Mouse (Mus musculus) retina, postnatal 1 day (tissue): Measurements from ENCODE around the gene Pdlim5.

Source experiments
- DNase-seq: peaks from one replicate; pipeline ENCODE4 v3.0.0-alpha.2; 2012

Gene Pdlim5

DNA sequence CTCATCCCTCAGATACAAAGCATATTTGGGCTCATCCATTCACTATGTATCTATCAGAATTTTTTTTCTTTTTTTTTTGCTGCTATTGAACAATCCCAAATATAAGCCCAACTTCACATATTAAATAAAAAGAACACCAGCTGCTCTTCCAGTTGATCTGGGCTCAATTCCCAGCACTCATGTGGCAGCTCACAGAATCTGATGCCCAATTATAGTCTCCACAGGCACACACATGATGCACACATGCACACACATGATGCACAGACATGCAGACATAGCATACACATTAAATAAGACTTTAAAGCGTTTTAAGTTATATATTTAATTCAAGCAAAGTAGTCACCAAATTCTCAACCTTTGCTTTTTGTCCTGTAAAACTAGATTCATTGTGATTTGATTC is 62.0 kb downstream of the Pdlim5 start:
- no peak for DNase-seq

GRCm38 (mm10) chr3:142332716-142333115 is 62.8 kb downstream of the Pdlim5 start:
- DNase-seq = no peak

GRCm38 (mm10) chr3:142331872-142332554 is 63.5 kb downstream of the Pdlim5 start:
- no peak for DNase-seq

DNA sequence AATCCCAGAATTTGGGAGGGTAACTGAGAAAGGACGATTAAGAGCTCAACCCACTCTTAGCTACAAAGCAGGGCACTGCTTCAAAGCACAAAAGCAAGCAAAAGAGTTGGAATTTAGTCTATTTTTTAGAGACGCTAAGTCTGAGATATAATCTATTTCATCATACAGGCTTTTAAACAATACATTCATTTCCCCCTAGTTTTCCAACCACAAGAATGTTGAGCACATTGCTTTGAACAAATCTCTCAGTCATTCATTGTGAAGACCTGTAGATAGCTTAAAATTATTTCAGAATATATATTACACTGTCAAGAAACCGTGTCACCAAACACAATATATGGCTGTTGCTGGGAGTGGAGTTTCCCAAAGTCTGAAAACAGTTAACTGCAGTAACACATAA is 65.1 kb downstream of the Pdlim5 start:
- no peak for DNase-seq

- DNase-seq = no peak
Observed at GRCm38 (mm10) chr3:142323592-142323991, 71.9 kb downstream of the Pdlim5 start.

GRCm38 (mm10) chr3:142321930-142322329 is 73.6 kb downstream of the Pdlim5 start:
- no peak for DNase-seq

GRCm38 (mm10) chr3:142318147-142318546 is 77.3 kb downstream of the Pdlim5 start:
- peak; percentile 97 for DNase-seq

DNA sequence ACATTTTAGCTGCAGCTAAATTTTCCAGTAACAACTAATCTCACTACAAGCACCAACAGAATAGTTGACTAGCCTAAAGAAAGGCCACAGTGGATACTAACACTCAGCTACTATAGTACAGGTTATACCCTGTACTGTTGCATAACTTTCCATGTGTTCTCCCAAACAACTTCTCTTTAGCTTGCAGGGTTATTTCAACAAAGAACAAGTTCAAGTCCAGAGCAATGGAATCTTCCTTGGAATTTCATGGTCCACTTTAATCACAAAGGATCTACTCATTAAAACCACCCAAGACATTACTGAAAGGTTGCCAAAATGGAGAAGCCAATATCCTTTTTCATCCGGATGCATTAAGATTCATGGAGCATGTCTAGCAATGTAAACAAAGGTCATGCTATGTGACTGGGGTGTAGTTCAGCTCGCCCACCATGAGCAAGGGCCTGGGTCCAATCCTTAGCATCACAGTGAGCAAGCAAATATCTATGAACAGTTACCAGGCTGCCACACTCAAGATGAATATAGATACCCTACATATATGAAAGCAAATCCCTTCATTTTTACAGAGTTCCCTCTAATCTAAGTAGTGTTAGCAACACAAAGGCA is 79.3 kb downstream of the Pdlim5 start:
- DNase-seq = no peak

DNA sequence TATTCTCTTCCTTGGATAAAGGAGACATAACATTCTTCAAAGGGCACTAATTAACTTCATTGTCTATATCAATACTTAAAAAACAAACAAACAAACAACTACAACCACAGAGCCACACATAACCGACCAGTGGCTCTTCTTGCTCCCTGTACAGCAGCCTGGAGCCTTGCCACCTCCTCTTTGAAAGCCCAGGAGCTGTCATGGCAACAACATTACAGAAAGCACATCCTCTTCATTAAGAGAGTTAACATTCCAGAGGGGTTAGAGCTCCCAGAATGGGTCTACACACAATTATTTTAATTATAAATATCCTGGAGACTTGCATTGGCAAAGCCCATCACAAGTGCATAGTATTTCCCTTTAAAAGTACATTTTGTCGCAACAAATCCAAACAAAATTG is 84.4 kb downstream of the Pdlim5 start:
- DNase-seq = peak; percentile 88

GRCm38 (mm10) chr3:142310446-142310845 is 85.0 kb downstream of the Pdlim5 start:
- DNase-seq = peak; percentile 71

DNA sequence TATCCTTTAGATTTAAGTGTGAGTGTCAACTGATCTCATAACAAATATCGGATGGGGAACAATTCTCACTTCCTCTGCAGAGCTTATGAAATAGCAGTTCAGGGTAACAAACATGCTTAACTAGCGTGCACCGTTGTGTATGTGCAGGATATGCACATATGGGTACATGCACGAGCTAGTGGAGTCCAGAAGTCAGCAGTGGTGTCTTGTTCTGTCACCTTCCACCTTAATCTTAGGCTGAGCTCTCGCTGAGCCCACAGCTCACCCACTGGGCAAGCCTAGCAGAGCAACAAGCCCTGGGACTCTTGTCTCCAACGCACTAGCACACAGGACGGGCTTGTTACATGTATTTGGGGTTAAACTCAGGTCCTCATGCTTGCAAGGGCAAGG is 100.2 kb downstream of the Pdlim5 start:
- DNase-seq = no peak

- peak; percentile 82 for DNase-seq
Observed at GRCm38 (mm10) chr3:142294616-142295286, 100.7 kb downstream of the Pdlim5 start.

- no peak for DNase-seq
Observed at GRCm38 (mm10) chr3:142293561-142293960, 101.9 kb downstream of the Pdlim5 start.

DNA sequence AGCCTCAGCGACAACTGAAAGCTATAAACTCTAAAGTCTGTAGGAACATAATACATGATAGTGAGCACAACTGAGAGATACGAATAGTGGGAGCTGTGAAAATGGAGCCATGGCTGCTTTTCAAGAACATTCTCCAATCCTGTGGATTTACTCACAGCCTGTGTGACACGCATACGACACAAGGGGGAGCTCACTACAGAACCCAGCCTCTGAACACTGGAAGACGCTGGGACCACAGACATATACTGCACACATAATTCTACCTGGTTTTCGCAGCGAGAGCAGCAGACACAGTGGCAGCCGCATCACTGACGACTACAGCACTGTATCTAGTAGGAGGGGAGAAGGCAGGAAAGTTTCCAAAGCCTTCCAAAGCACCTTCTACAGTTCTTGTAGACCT is 112.8 kb downstream of the Pdlim5 start:
- DNase-seq = peak; percentile 76

DNA sequence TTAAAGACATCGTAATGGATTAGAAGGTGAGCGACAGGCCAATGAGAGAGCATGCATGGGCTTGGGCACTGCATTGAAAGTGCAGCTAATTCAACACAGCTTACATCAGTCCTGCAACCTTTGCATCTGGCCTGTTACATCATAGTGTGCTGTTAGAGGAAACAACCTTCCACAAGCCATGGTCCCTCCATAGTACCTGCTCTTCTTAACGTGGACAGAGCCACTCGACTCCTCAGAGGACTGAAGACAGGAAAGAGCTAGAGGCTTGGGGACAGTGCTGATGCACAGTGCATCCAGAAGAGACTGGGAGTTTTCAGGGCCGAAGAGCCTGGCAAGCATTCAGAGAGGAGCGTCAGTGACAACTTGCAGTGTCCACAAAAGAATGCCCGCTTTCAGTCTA is 113.8 kb downstream of the Pdlim5 start:
- no peak for DNase-seq

- DNase-seq = no peak
Observed at GRCm38 (mm10) chr3:142281093-142281445, 114.4 kb downstream of the Pdlim5 start.

- no peak for DNase-seq
Observed at GRCm38 (mm10) chr3:142280366-142281092, 115.0 kb downstream of the Pdlim5 start.

- DNase-seq = no peak
Observed at GRCm38 (mm10) chr3:142279011-142279410, 116.5 kb downstream of the Pdlim5 start.

DNA sequence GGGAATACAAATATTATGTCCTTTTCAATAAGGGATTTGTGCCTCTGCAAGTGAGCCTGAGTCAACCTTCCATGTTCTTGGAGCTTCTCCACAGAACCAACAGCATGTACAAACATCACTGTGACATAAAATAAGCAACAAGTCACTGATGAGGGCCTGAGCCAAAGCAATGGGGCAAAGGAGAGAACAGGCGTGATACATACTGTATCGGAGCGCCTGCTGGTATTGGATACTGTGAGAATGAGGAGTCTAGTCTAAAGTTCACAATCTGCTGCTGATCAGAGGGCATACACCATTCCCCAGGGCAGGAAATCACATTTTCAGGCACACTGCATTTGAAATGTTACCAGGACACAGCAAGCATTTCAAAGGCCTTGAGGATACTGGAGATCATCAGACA is 119.0 kb downstream of the Pdlim5 start:
- no peak for DNase-seq

DNA sequence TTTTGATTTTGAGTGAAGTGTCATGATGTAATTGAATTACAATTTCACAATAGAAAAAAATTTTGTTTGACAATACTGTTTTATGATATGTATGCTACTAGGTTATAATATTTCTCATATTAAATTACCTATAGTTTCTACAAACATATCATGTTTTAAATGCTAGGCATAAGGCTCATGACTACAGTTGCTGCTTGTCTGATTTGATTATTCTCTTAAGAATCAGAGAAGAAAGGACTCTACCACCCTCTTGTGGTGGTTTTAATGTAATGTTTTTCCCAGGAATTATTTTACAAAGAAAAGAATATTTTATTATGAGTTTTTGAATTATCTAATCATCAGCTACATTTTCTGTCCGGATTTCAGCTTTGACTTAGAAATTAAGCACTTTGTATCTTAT is 120.5 kb downstream of the Pdlim5 start:
- peak; percentile 67 for DNase-seq

- no peak for DNase-seq
Observed at GRCm38 (mm10) chr3:142274451-142274850, 121.0 kb downstream of the Pdlim5 start.

- no peak for DNase-seq
Observed at GRCm38 (mm10) chr3:142273265-142273664, 122.2 kb downstream of the Pdlim5 start.

DNA sequence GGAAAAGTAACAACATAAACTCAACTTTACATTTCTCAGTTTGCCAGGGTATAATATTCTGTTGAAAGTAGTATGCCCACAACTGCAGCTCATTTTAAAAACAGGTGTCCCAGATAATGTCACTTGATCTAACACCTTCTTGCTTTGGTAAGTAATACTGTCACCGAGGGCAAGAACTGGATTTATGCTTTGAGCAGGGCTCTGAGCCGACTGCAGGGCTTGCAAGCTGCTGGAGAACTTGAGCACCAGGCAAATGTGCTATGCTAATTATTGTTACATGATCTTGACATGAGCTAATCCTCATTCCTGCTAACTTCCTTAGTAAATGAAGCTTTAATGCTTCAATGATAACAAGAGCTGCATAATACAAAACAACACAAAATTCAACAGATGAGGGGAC is 139.1 kb downstream of the Pdlim5 start:
- peak; percentile 11 for DNase-seq

GRCm38 (mm10) chr3:142252086-142252485 is 143.4 kb downstream of the Pdlim5 start:
- DNase-seq = no peak
